Mouse (Mus musculus) lung, embryonic 15.5 days (tissue): Measurements from ENCODE around the gene Crb3. TPM values are rescaled to one million over a fixed set of nuclear protein-coding genes. Genes with fewer than 3 reads are reported as not detected.

ENCODE experiments used
- ATAC-seq: fragments of 200-750 bp; cut with Nextera tagmentation; 2 replicates; pipeline ENCODE4 v1.8.0; 2017; ENCODE audit warnings: moderate number of reproducible peaks, borderline replicate concordance; ENCODE audit not compliant: low FRiP score, low TSS enrichment; ENCODE audit errors: extremely low read depth
- H3K27ac ChIP-seq: fragments of 300-500 bp; sonication (generic); 2 replicates; pipeline ENCODE4 v1.5.1; 2015; ENCODE audit warnings: moderate library complexity, mild to moderate bottlenecking, inconsistent platforms
- H3K27me3 ChIP-seq: fragments of 300-500 bp; sonication (generic); 2 replicates; pipeline ENCODE4 v1.6.1; 2015; ENCODE audit warnings: inconsistent platforms
- H3K36me3 ChIP-seq: fragments of 300-500 bp; sonication (generic); 2 replicates; pipeline ENCODE4 v1.6.1; 2015; ENCODE audit warnings: inconsistent platforms
- H3K4me1 ChIP-seq: fragments of 300-500 bp; sonication (generic); 2 replicates; pipeline ENCODE4 v1.6.1; 2015; ENCODE audit warnings: inconsistent platforms
- H3K4me2 ChIP-seq: fragments of 300-500 bp; sonication (generic); 2 replicates; pipeline ENCODE4 v1.6.1; 2015; ENCODE audit warnings: inconsistent platforms, mild to moderate bottlenecking, moderate library complexity
- H3K4me3 ChIP-seq: fragments of 300-500 bp; sonication (generic); 2 replicates; pipeline ENCODE4 v1.5.1; 2015; ENCODE audit warnings: mild to moderate bottlenecking, inconsistent platforms
- H3K9ac ChIP-seq: fragments of 300-500 bp; sonication (generic); 2 replicates; pipeline ENCODE4 v1.6.1; 2015; ENCODE audit warnings: inconsistent platforms
- H3K9me3 ChIP-seq: fragments of 300-500 bp; sonication (generic); 2 replicates; pipeline ENCODE4 v1.6.1; 2016; ENCODE audit warnings: inconsistent platforms
- WGBS: fragments of 180-500 bp; shearing (Covaris S2); methylation state at CpG from one replicate; pipeline ENCODE4 v1.1.7; 2015; 5-methylcytosine and 5-hydroxymethylcytosine counted together
- polyA plus RNA-seq: library from polyadenylated mRNA; unstranded; fragments of >200 nt; fragmentation: Nextera tagmentation; extraction: Ambion mirVana; gene quantifications from 2 replicates; pipeline ENCODE4 v1.2.1, GENCODE M21; 2015

Crb3 gene
- polyA plus RNA-seq, 1 experiment from 2014 or later: 57.0 TPM

DNA sequence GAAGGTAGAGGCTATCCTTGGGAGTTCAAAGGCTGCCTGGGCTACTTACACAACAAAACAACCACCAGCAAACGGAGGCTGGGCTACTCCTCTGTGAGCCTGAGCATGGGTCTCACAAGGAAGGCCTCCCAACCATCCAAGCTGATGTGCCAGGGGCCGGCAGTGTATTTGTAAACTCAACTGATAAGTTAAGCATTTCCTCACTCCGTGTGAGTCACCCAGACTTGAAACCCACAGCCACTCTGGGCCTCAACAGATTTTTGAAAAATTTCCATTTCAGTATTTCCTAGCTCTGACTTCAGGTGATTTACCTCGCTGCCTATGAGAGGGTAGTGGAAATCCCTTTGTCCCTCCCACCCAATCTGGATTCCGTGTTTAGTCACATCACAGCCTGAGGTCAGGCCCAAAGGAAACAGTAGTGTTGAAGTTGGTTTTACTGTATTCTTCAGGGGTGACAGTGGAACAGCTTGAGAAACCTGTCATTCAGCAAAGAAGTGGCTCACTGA lies 49.8 kb downstream of the Crb3 start:
- Histone ChIP-seq H3K9ac (no peak overlapping the region), H3K4me3 (no peak overlapping the region), H3K36me3 (no peaks in the 10 kb centered on the region), H3K4me1 (peaks cover 31% of the 10 kb centered on the region), H3K27ac (no peak overlapping the region), H3K4me2 (no peak overlapping the region), H3K9me3 (no peaks in the 10 kb centered on the region), H3K27me3 (no peaks in the 10 kb centered on the region)
- ATAC-seq: no peak
- WGBS: 32% methylated on average over 5 of the region's 5 CpGs

DNA sequence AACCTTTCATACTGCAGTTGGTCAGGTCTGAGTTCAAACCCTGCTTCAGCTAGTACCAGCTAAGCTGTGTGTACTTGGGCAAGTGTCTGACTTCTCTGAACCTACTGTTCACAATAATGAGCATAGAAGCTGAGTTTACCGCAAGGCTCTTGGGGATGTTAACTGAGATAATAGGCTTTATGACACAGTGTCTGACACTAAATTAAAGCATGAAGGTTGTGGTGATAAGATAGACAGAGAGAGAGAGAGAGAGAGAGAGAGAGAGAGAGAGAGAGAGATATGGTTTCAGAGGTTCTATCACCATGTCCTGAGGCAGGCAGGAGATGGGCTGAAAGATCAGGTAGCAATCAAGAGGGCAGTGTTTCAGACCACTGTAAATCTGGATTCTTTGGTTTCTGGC lies 51.1 kb downstream of the Crb3 start:
- no peaks in the 10 kb centered on the region for H3K27me3 ChIP-seq
- H3K9ac ChIP-seq: no peak overlapping the region
- 83% methylated on average over 1 of the region's 1 CpGs for WGBS
- H3K4me1 ChIP-seq: peaks cover 23% of the 10 kb centered on the region
- H3K36me3 ChIP-seq: no peaks in the 10 kb centered on the region
- H3K4me2 ChIP-seq: no peak overlapping the region
- no peaks in the 10 kb centered on the region for H3K9me3 ChIP-seq
- no peak for ATAC-seq
- no peak overlapping the region for H3K4me3 ChIP-seq
- peak overlapping the region; percentile 69 for H3K27ac ChIP-seq

DNA sequence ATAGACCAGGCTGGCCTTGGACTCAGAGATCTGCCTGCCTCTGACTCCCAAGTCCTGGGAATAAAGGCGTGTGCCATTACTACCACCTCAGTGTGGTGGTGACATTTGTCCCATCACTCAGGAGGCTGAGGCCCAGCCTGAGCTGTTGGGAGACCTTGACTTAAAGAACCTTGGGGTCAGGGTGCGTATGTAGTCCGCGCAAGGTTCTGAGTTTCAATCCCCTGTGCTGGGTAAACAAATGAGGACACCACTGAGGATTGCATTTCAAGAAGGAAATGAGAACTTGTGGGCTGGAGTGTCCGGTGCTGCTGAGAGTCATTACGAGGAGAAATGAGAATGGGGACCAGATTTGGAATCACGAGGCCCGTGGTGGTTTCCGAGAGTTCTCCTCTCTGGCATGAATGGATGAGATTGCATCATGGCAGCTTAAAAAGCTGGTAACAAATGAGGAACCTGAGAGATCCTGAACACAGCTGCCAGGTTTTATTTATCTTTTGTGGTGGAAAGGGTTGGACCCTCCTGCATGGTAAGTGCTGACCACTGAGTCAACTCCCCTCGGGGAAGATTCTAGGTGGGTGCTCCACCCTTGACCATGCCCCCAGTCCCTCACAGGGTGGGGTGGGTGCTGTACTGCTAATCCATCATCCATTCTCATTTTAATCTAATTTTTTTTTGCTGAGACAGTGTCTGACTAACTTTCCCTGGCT lies 54.0 kb downstream of the Crb3 start:
- peaks cover 9% of the 10 kb centered on the region; the same call in 1 of the 2 replicates for H3K4me1 ChIP-seq
- no peak overlapping the region for H3K27ac ChIP-seq
- WGBS: 68% methylated on average over 10 of the region's 10 CpGs
- H3K36me3 ChIP-seq: no peaks in the 10 kb centered on the region
- 0 out of 2 replicates have a peak, but pooled peaks have one; percentile 13 for ATAC-seq
- no peaks in the 10 kb centered on the region for H3K9me3 ChIP-seq
- no peak overlapping the region for H3K9ac ChIP-seq
- no peak overlapping the region for H3K4me2 ChIP-seq
- no peaks in the 10 kb centered on the region for H3K27me3 ChIP-seq
- H3K4me3 ChIP-seq: no peak overlapping the region

Other genes starting within 250 kb of the Crb3 start
- 5.2 and 6.0 TPM in 2 replicates for gene Rfx2, start 228.1 kb upstream of the Crb3 start, polyA plus RNA-seq
- not detected in 2 replicates for gene Acsbg2, start 184.7 kb upstream of the Crb3 start, polyA plus RNA-seq
- gene 1700061G19Rik, start 183.6 kb upstream of the Crb3 start, polyA plus RNA-seq: 0.23 and 0.35 TPM in 2 replicates
- gene Mllt1, start 123.7 kb upstream of the Crb3 start, polyA plus RNA-seq: 50.0 and 53.2 TPM in 2 replicates
- not detected in 2 replicates for gene Acer1, start 77.0 kb upstream of the Crb3 start, polyA plus RNA-seq
- 135 and 136 TPM in 2 replicates for gene Clpp, start 68.8 kb upstream of the Crb3 start, polyA plus RNA-seq
- gene Alkbh7, start 61.8 kb upstream of the Crb3 start, polyA plus RNA-seq: 40.0 and 40.5 TPM in 2 replicates
- gene Pspn, start 59.1 kb upstream of the Crb3 start, polyA plus RNA-seq: 0.78 TPM in 1 of 2 replicates, not detected in the other
- 56.7 and 63.3 TPM in 2 replicates for gene Gtf2f1, start 47.8 kb upstream of the Crb3 start, polyA plus RNA-seq
- 0.26 and 0.50 TPM in 2 replicates for gene Gm17949, start 47.6 kb upstream of the Crb3 start, polyA plus RNA-seq
- gene Khsrp, start 27.6 kb upstream of the Crb3 start, polyA plus RNA-seq: 42.1 and 44.1 TPM in 2 replicates
- 0.12 TPM in 1 of 2 replicates, not detected in the other for gene Slc25a41, start 17.5 kb upstream of the Crb3 start, polyA plus RNA-seq
- gene Slc25a23, start 758 bp downstream of the Crb3 start, polyA plus RNA-seq: 8.7 and 9.5 TPM in 2 replicates
- 4.8 and 5.6 TPM in 2 replicates for gene Dennd1c, start 19.4 kb downstream of the Crb3 start, polyA plus RNA-seq
- 16.4 and 17.5 TPM in 2 replicates for gene Tubb4a, start 28.7 kb downstream of the Crb3 start, polyA plus RNA-seq
- gene Tnfsf9, start 46.2 kb downstream of the Crb3 start, polyA plus RNA-seq: 8.6 and 10.4 TPM in 2 replicates
- gene Cd70, start 90.7 kb downstream of the Crb3 start, polyA plus RNA-seq: not detected in 2 replicates
- gene Tnfsf14, start 135.1 kb downstream of the Crb3 start, polyA plus RNA-seq: 0.33 and 0.36 TPM in 2 replicates
- 2.5 and 3.7 TPM in 2 replicates for gene C3, start 169.0 kb downstream of the Crb3 start, polyA plus RNA-seq
- 33.1 and 37.3 TPM in 2 replicates for gene Gpr108, start 189.3 kb downstream of the Crb3 start, polyA plus RNA-seq
- gene Trip10, start 190.3 kb downstream of the Crb3 start, polyA plus RNA-seq: 49.0 TPM in 2 replicates
- gene Vav1, start 220.0 kb downstream of the Crb3 start, polyA plus RNA-seq: 3.2 and 6.1 TPM in 2 replicates